Mouse (Mus musculus) hindbrain, embryonic 12.5 days (tissue): ENCODE results near the gene Bmpr1a. TPM values are rescaled to one million over a fixed set of nuclear protein-coding genes. Genes with fewer than 3 reads are reported as not detected.

Experiments used
- polyA plus RNA-seq: library from polyadenylated mRNA; unstranded; fragments of >200 nt; fragmentation: Nextera tagmentation; extraction: Ambion mirVana; gene quantifications from 2 replicates; pipeline ENCODE4 v1.2.1, GENCODE M21; 2016

Gene Bmpr1a
- polyA plus RNA-seq, 1 experiment from 2014 or later, result 47.6 TPM

Other genes starting within 250 kb of the Bmpr1a start
- 8.5 and 9.4 TPM in 2 replicates for gene Shld2, start 192.8 kb downstream of the Bmpr1a start, polyA plus RNA-seq
- gene Glud1, start 192.6 kb downstream of the Bmpr1a start, polyA plus RNA-seq, result 97.7 and 110 TPM in 2 replicates
- not detected in 2 replicates for gene Fam25c, start 147.9 kb downstream of the Bmpr1a start, polyA plus RNA-seq
- 130 and 136 TPM in 2 replicates for gene Sncg, start 128.6 kb downstream of the Bmpr1a start, polyA plus RNA-seq
- 7.0 and 7.3 TPM in 2 replicates for gene Mmrn2, start 127.9 kb downstream of the Bmpr1a start, polyA plus RNA-seq
- gene 9230112D13Rik, start 19.5 kb upstream of the Bmpr1a start, polyA plus RNA-seq, result not detected in 2 replicates
- gene Ldb3, start 85.3 kb upstream of the Bmpr1a start, polyA plus RNA-seq, result 0.22 and 1.9 TPM in 2 replicates
- gene Opn4, start 96.8 kb upstream of the Bmpr1a start, polyA plus RNA-seq, result not detected in 2 replicates
- gene Wapl, start 170.6 kb upstream of the Bmpr1a start, polyA plus RNA-seq, result 35.1 and 35.4 TPM in 2 replicates